Mouse (Mus musculus): ENCODE measurements around the gene Rad51c.
"Not testable (repeated sequence)": the region's sequence is repeated elsewhere in the genome, so short reads cannot be mapped to it uniquely, and the experiment has no call there.

Rad51c gene

GRCm38 (mm10) chr11:87404876-87405275 lies at the start of gene Rad51c, which contains the start of gene Tex14:
Gene Rad51c, minus strand, starts transcription at chr11:87404954.
Gene Tex14, plus strand, starts transcription at chr11:87405065.
- in situ Hi-C loops (cut with MboI, MseI): no loop called here

- in situ Hi-C loops (cut with MboI, MseI): no loop called here
Measured at GRCm38 (mm10) chr11:87454035-87454690, 49.4 kb upstream of the Rad51c start.

- in situ Hi-C loops (cut with MboI, MseI): no loop called here
Measured at GRCm38 (mm10) chr11:87453216-87454034, 48.7 kb upstream of the Rad51c start.

- in situ Hi-C loops (cut with MboI, MseI): not testable (repeated sequence)
Measured at GRCm38 (mm10) chr11:87452779-87453178, 48.0 kb upstream of the Rad51c start.

GRCm38 (mm10) chr11:87449847-87450246 lies 45.1 kb upstream of the Rad51c start:
- in situ Hi-C loops (cut with MboI, MseI): not testable (repeated sequence)

- in situ Hi-C loops (cut with MboI, MseI): no loop called here
Measured at GRCm38 (mm10) chr11:87449200-87449547, 44.4 kb upstream of the Rad51c start.

- in situ Hi-C loops (cut with MboI, MseI): not testable (repeated sequence)
Measured at GRCm38 (mm10) chr11:87448476-87449199, 43.9 kb upstream of the Rad51c start.

- in situ Hi-C loops (cut with MboI, MseI): not testable (repeated sequence)
Measured at GRCm38 (mm10) chr11:87448081-87448475, 43.3 kb upstream of the Rad51c start.

GRCm38 (mm10) chr11:87447429-87447828 lies 42.7 kb upstream of the Rad51c start:
- in situ Hi-C loops (cut with MboI, MseI): no loop called here

GRCm38 (mm10) chr11:87446159-87446558 lies 41.4 kb upstream of the Rad51c start:
- in situ Hi-C loops (cut with MboI, MseI): no loop called here

- in situ Hi-C loops (cut with MboI, MseI): not testable (repeated sequence)
Measured at GRCm38 (mm10) chr11:87445593-87445992, 40.8 kb upstream of the Rad51c start.

GRCm38 (mm10) chr11:87444735-87445428 lies 40.1 kb upstream of the Rad51c start:
- in situ Hi-C loops (cut with MboI, MseI): no loop called here

- in situ Hi-C loops (cut with MboI, MseI): not testable (repeated sequence)
Measured at GRCm38 (mm10) chr11:87444056-87444455, 39.3 kb upstream of the Rad51c start.

GRCm38 (mm10) chr11:87443373-87443883 lies 38.7 kb upstream of the Rad51c start:
- in situ Hi-C loops (cut with MboI, MseI): no loop called here

- in situ Hi-C loops (cut with MboI, MseI): not testable (repeated sequence)
Measured at GRCm38 (mm10) chr11:87442643-87443372, 38.1 kb upstream of the Rad51c start.

- in situ Hi-C loops (cut with MboI, MseI): loop anchor here (5.0 kb wide), 2 partner anchors 32 to 72 kb away; no protein-coding TSS in a partner anchor
Measured at GRCm38 (mm10) chr11:87439796-87440420, 35.2 kb upstream of the Rad51c start.

GRCm38 (mm10) chr11:87436326-87437232 lies 31.8 kb upstream of the Rad51c start:
- in situ Hi-C loops (cut with MboI, MseI): loop anchor here (5.0 kb wide), 2 partner anchors 36 to 76 kb away; no protein-coding TSS in a partner anchor

- in situ Hi-C loops (cut with MboI, MseI): loop anchor here (5.0 kb wide), 2 partner anchors 37 to 77 kb away; no protein-coding TSS in a partner anchor
Measured at GRCm38 (mm10) chr11:87435107-87435506, 30.4 kb upstream of the Rad51c start.
